Mouse (Mus musculus) left cerebral cortex, adult 2 months (tissue): ENCODE measurements around the gene Csf2ra. TPM values are rescaled to one million over a fixed set of nuclear protein-coding genes. Genes with fewer than 3 reads are reported as not detected.
"Not testable (repeated sequence)": the region's sequence is repeated elsewhere in the genome, so short reads cannot be mapped to it uniquely, and the experiment has no call there.

ENCODE experiments used
- DNase-seq, 2 experiments: peaks; one replicate each; pipeline ENCODE4 v3.0.0; 2021 to 2022; ENCODE audit warnings: low spot score in 2 of 2, mixed read lengths in 1 of 2; ENCODE audit errors: extremely low spot score in 1 of 2
- H3K27ac ChIP-seq: fragments of 200-600 bp; 2 replicates; pipeline ENCODE4 v1.8.1; 2022
- H3K4me3 ChIP-seq: fragments of 200-600 bp; 2 replicates; pipeline ENCODE4 v1.8.1; 2022
- CTCF ChIP-seq: fragments of 200-600 bp; IDR thresholded peaks from 2 replicates; pipeline ENCODE4 v1.8.1; 2022; ENCODE audit warnings: antibody characterized with exemption, mild to moderate bottlenecking, moderate library complexity
- intact Hi-C: fragments of 180-260 bp; cut with DNase I; formaldehyde crosslinking; loops from one replicate; pipeline ENCODE4 v1.15.1; 2025
- total RNA-seq, 2 experiments: library from RNA; stranded (reverse); gene quantifications; 2 replicates each; pipeline ENCODE4 v1.2.3; 2021

Csf2ra gene
- total RNA-seq, 2 experiments from 2014 or later = 35.0 to 44.4 TPM

GRCm38 (mm10) chr19:61256166-61256887, 28.1 kb upstream of the Csf2ra start:
- no peak overlapping the region for H3K27ac ChIP-seq
- no peak overlapping the region for H3K4me3 ChIP-seq
- intact Hi-C loops = no loop called here
- DNase-seq = no peak
- no peak for TF ChIP-seq CTCF

GRCm38 (mm10) chr19:61247334-61247733, 19.1 kb upstream of the Csf2ra start:
- H3K4me3 ChIP-seq, H3K27ac ChIP-seq, DNase-seq, intact Hi-C loops: not testable (repeated sequence)

- no peak for TF ChIP-seq CTCF
- DNase-seq = no peak
- intact Hi-C loops = no loop called here
- Histone ChIP-seq H3K27ac (no peak overlapping the region), H3K4me3 (no peak overlapping the region)
Measured at GRCm38 (mm10) chr19:61244721-61245436, 16.6 kb upstream of the Csf2ra start.

- TF ChIP-seq CTCF = no peak
- no peak for DNase-seq
- H3K4me3 ChIP-seq = no peak overlapping the region
- no peak overlapping the region for H3K27ac ChIP-seq
- intact Hi-C loops = no loop called here
Measured at GRCm38 (mm10) chr19:61237967-61238366, 9.7 kb upstream of the Csf2ra start.

- no peak overlapping the region for H3K27ac ChIP-seq
- intact Hi-C loops = no loop called here
- no peak for DNase-seq
- H3K4me3 ChIP-seq = no peak overlapping the region
- TF ChIP-seq CTCF = no peak
Measured at GRCm38 (mm10) chr19:61234532-61234931, 6.3 kb upstream of the Csf2ra start.

- no peak for TF ChIP-seq CTCF
- peak; percentile 85 to 89 for DNase-seq
- intact Hi-C loops = loop anchor here (10.0 kb wide), 1 partner anchor 342 kb away; the partner anchor contains the start of gene Grk5
- peak overlapping the region; percentile 67 for H3K4me3 ChIP-seq
- H3K27ac ChIP-seq = peak overlapping the region; percentile 84
Measured at GRCm38 (mm10) chr19:61226928-61227854, 1.0 kb downstream of the Csf2ra start.

GRCm38 (mm10) chr19:61226401-61226927, 1.8 kb downstream of the Csf2ra start:
- DNase-seq = peak; percentile 78 to 83
- TF ChIP-seq CTCF = no peak
- intact Hi-C loops = loop anchor here (10.0 kb wide), 1 partner anchor 342 kb away; the partner anchor contains the start of gene Grk5
- Histone ChIP-seq H3K4me3 (peak overlapping the region; percentile 67), H3K27ac (peak overlapping the region; percentile 84)

- TF ChIP-seq CTCF = no peak
- intact Hi-C loops = loop anchor here (10.0 kb wide), 1 partner anchor 341 kb away; the partner anchor contains the start of gene Grk5
- Histone ChIP-seq H3K27ac (peak overlapping the region; percentile 84), H3K4me3 (peak overlapping the region; percentile 67)
- peak; percentile 83 to 88 for DNase-seq
Measured at GRCm38 (mm10) chr19:61225526-61226400, 2.5 kb downstream of the Csf2ra start.

- intact Hi-C loops = loop anchor here (10.0 kb wide), 1 partner anchor 340 kb away; the partner anchor contains the start of gene Grk5
- H3K27ac ChIP-seq = no peak overlapping the region
- no peak for TF ChIP-seq CTCF
- DNase-seq = peak; percentile 13 to 15
- peak overlapping the region; percentile 67 for H3K4me3 ChIP-seq
Measured at GRCm38 (mm10) chr19:61224678-61225525, 3.3 kb downstream of the Csf2ra start.
